Mouse (Mus musculus): ENCODE data around the gene Papss1. TPM values are rescaled to one million over a fixed set of nuclear protein-coding genes. Genes with fewer than 3 reads are reported as not detected.

The Papss1 gene
- polyA plus RNA-seq, 1 experiment from 2014 or later = 150 TPM

- H3K4me2 ChIP-seq (replicated peaks) = no peak overlapping the region
- 39% methylated on average over 9 of the region's 9 CpGs for WGBS
- no peaks in the 10 kb centered on the region for H3K9me3 ChIP-seq
- H3K36me3 ChIP-seq = no peaks in the 10 kb centered on the region
- no peaks in the 10 kb centered on the region for H3K4me1 ChIP-seq (replicated peaks)
- no peak overlapping the region for H3K4me3 ChIP-seq (replicated peaks)
- H3K9ac ChIP-seq = no peak overlapping the region
- H3K27ac ChIP-seq = no peak overlapping the region
- no peaks in the 10 kb centered on the region for H3K27me3 ChIP-seq (replicated peaks)
- ATAC-seq = 0 out of 2 replicates have a peak, but pooled peaks have one; percentile 54
These were observed 12.0 kb upstream of the Papss1 start for GRCm38 (mm10) chr3:131552349-131553254.

- Histone ChIP-seq H3K9ac (no peak overlapping the region), H3K4me3 (replicated peaks) (no peak overlapping the region), H3K9me3 (no peaks in the 10 kb centered on the region), H3K36me3 (no peaks in the 10 kb centered on the region), H3K4me1 (replicated peaks) (no peaks in the 10 kb centered on the region), H3K4me2 (replicated peaks) (no peak overlapping the region), H3K27me3 (replicated peaks) (no peaks in the 10 kb centered on the region), H3K27ac (no peak overlapping the region)
- no peak for ATAC-seq
These were observed 8.8 kb upstream of the Papss1 start for GRCm38 (mm10) chr3:131555771-131556170.

GRCm38 (mm10) chr3:131561591-131561990 is 3.0 kb upstream of the Papss1 start:
- no peak overlapping the region for H3K4me3 ChIP-seq (replicated peaks)
- no peaks in the 10 kb centered on the region for H3K36me3 ChIP-seq
- H3K9ac ChIP-seq = no peak overlapping the region
- ATAC-seq = no peak
- H3K27ac ChIP-seq = no peak overlapping the region
- no peak overlapping the region for H3K4me2 ChIP-seq (replicated peaks)
- no peaks in the 10 kb centered on the region for H3K27me3 ChIP-seq (replicated peaks)
- H3K9me3 ChIP-seq = no peaks in the 10 kb centered on the region
- H3K4me1 ChIP-seq (replicated peaks) = peaks cover 10% of the 10 kb centered on the region; the same call in 1 of the 2 replicates

GRCm38 (mm10) chr3:131565257-131565610 is 666 bp downstream of the Papss1 start:
- Histone ChIP-seq H3K4me3 (replicated peaks) (peak overlapping the region; percentile 92), H3K27me3 (replicated peaks) (no peaks in the 10 kb centered on the region), H3K4me2 (replicated peaks) (peak overlapping the region; percentile 62), H3K9ac (peak overlapping the region; percentile 90), H3K36me3 (peaks cover 4% of the 10 kb centered on the region; the same call in 1 of the 2 replicates), H3K4me1 (replicated peaks) (peaks cover 10% of the 10 kb centered on the region; the same call in 1 of the 2 replicates), H3K9me3 (no peaks in the 10 kb centered on the region), H3K27ac (peak overlapping the region; percentile 92)
- under 1% methylated on average over 9 of the region's 9 CpGs for whole genome bisulfite sequencing
- no peak for ATAC-seq

- H3K4me1 ChIP-seq (replicated peaks) = peaks cover 10% of the 10 kb centered on the region; the same call in 1 of the 2 replicates
- peak overlapping the region; percentile 62 for H3K4me2 ChIP-seq (replicated peaks)
- no peaks in the 10 kb centered on the region for H3K9me3 ChIP-seq
- H3K4me3 ChIP-seq (replicated peaks) = peak overlapping the region; percentile 92
- 69% methylated on average over 2 of the region's 2 CpGs for WGBS
- ATAC-seq = peak; percentile 52
- H3K27ac ChIP-seq = peak overlapping the region; percentile 62
- H3K27me3 ChIP-seq (replicated peaks) = no peaks in the 10 kb centered on the region
- no peak overlapping the region for H3K9ac ChIP-seq
- peaks cover 4% of the 10 kb centered on the region; the same call in 1 of the 2 replicates for H3K36me3 ChIP-seq
These were observed 1.7 kb downstream of the Papss1 start for GRCm38 (mm10) chr3:131566281-131566680.

GRCm38 (mm10) chr3:131570506-131570905 is 5.9 kb downstream of the Papss1 start:
- ATAC-seq = no peak
- no peaks in the 10 kb centered on the region for H3K9me3 ChIP-seq

GRCm38 (mm10) chr3:131573555-131573954 is 9.0 kb downstream of the Papss1 start:
- H3K27me3 ChIP-seq (replicated peaks) = no peaks in the 10 kb centered on the region
- H3K9ac ChIP-seq = no peak overlapping the region
- no peaks in the 10 kb centered on the region for H3K9me3 ChIP-seq
- no peak overlapping the region for H3K4me2 ChIP-seq (replicated peaks)
- H3K36me3 ChIP-seq = peaks cover 4% of the 10 kb centered on the region; the same call in 1 of the 2 replicates
- no peak overlapping the region for H3K27ac ChIP-seq
- no peaks in the 10 kb centered on the region; the same call in 1 of the 2 replicates for H3K4me1 ChIP-seq (replicated peaks)
- no peak overlapping the region for H3K4me3 ChIP-seq (replicated peaks)
- 58% methylated on average over 3 of the region's 3 CpGs for WGBS
- ATAC-seq = no peak

More at GRCm38 (mm10) chr3:131570506-131570905, 5.9 kb downstream of the Papss1 start:
- Histone ChIP-seq H3K4me3 (replicated peaks) (no peak overlapping the region), H3K4me1 (replicated peaks) (peaks cover 4% of the 10 kb centered on the region; the same call in 1 of the 2 replicates), H3K9ac (no peak overlapping the region), H3K27ac (no peak overlapping the region), H3K27me3 (replicated peaks) (no peaks in the 10 kb centered on the region), H3K4me2 (replicated peaks) (no peak overlapping the region), H3K36me3 (peaks cover 4% of the 10 kb centered on the region; the same call in 1 of the 2 replicates)
- 74% methylated on average over 1 of the region's 1 CpGs for WGBS

GRCm38 (mm10) chr3:131578434-131579104 is 14.0 kb downstream of the Papss1 start:
- no peak for ATAC-seq
- Histone ChIP-seq H3K27ac (no peak overlapping the region), H3K9me3 (no peaks in the 10 kb centered on the region), H3K27me3 (replicated peaks) (no peaks in the 10 kb centered on the region), H3K9ac (no peak overlapping the region), H3K4me1 (replicated peaks) (no peaks in the 10 kb centered on the region; the same call in 1 of the 2 replicates), H3K36me3 (peaks cover 19% of the 10 kb centered on the region), H3K4me3 (replicated peaks) (no peak overlapping the region), H3K4me2 (replicated peaks) (no peak overlapping the region)
- 83% methylated on average over 7 of the region's 7 CpGs for WGBS

GRCm38 (mm10) chr3:131580040-131580439 is 15.5 kb downstream of the Papss1 start:
- ATAC-seq = no peak
- Histone ChIP-seq H3K36me3 (peaks cover 22% of the 10 kb centered on the region), H3K4me3 (replicated peaks) (no peak overlapping the region), H3K9me3 (no peaks in the 10 kb centered on the region), H3K4me1 (replicated peaks) (no peaks in the 10 kb centered on the region; the same call in 1 of the 2 replicates), H3K9ac (no peak overlapping the region), H3K27me3 (replicated peaks) (no peaks in the 10 kb centered on the region), H3K4me2 (replicated peaks) (no peak overlapping the region), H3K27ac (no peak overlapping the region)
- 89% methylated on average over 4 of the region's 4 CpGs for WGBS

GRCm38 (mm10) chr3:131581096-131581495 is 16.5 kb downstream of the Papss1 start:
- Histone ChIP-seq H3K9me3 (no peaks in the 10 kb centered on the region), H3K27me3 (replicated peaks) (no peaks in the 10 kb centered on the region), H3K4me2 (replicated peaks) (no peak overlapping the region), H3K9ac (no peak overlapping the region), H3K27ac (no peak overlapping the region), H3K4me3 (replicated peaks) (no peak overlapping the region), H3K36me3 (peaks cover 26% of the 10 kb centered on the region), H3K4me1 (replicated peaks) (no peaks in the 10 kb centered on the region)
- WGBS = 92% methylated on average over 7 of the region's 7 CpGs
- ATAC-seq = no peak

GRCm38 (mm10) chr3:131586818-131587217 is 22.2 kb downstream of the Papss1 start:
- WGBS = 96% methylated on average over 3 of the region's 3 CpGs
- Histone ChIP-seq H3K4me1 (replicated peaks) (no peaks in the 10 kb centered on the region), H3K27ac (no peak overlapping the region), H3K9ac (no peak overlapping the region), H3K4me2 (replicated peaks) (no peak overlapping the region), H3K27me3 (replicated peaks) (no peaks in the 10 kb centered on the region), H3K36me3 (peaks cover 21% of the 10 kb centered on the region), H3K9me3 (no peaks in the 10 kb centered on the region), H3K4me3 (replicated peaks) (no peak overlapping the region)
- ATAC-seq = no peak

- WGBS = 90% methylated on average over 10 of the region's 10 CpGs
- Histone ChIP-seq H3K27me3 (replicated peaks) (no peaks in the 10 kb centered on the region), H3K4me2 (replicated peaks) (no peak overlapping the region), H3K9me3 (no peaks in the 10 kb centered on the region), H3K27ac (no peak overlapping the region), H3K4me3 (replicated peaks) (no peak overlapping the region), H3K9ac (no peak overlapping the region), H3K4me1 (replicated peaks) (no peaks in the 10 kb centered on the region), H3K36me3 (peaks cover 15% of the 10 kb centered on the region)
- ATAC-seq = no peak
These were observed 23.4 kb downstream of the Papss1 start for GRCm38 (mm10) chr3:131587959-131588358.

Data from intestine, embryonic 15.5 days (tissue).